Mouse (Mus musculus) 416B (cell line): ENCODE data around the gene Tctn3.
"Not testable (repeated sequence)": the region's sequence is repeated elsewhere in the genome, so short reads cannot be mapped to it uniquely, and the experiment has no call there.

Source experiments
- DNase-seq: peaks from one replicate; pipeline ENCODE4 v3.0.0; 2011; ENCODE audit warnings: low read depth

The Tctn3 gene

GRCm38 (mm10) chr19:40625935-40626334, 13.9 kb upstream of the Tctn3 start:
- DNase-seq, result no peak

- DNase-seq, result not testable (repeated sequence)
Observed at GRCm38 (mm10) chr19:40621616-40622015, 9.6 kb upstream of the Tctn3 start.

GRCm38 (mm10) chr19:40616021-40616420, 4.0 kb upstream of the Tctn3 start:
- no peak for DNase-seq

GRCm38 (mm10) chr19:40614811-40615210, 2.8 kb upstream of the Tctn3 start:
- no peak for DNase-seq

- DNase-seq, result no peak
Observed at GRCm38 (mm10) chr19:40607676-40608075, 4.4 kb downstream of the Tctn3 start.

GRCm38 (mm10) chr19:40605189-40605588, 6.8 kb downstream of the Tctn3 start:
- DNase-seq, result no peak

GRCm38 (mm10) chr19:40601870-40602269, 10.2 kb downstream of the Tctn3 start:
- DNase-seq, result no peak

GRCm38 (mm10) chr19:40600846-40601245, 11.2 kb downstream of the Tctn3 start:
- not testable (repeated sequence) for DNase-seq

GRCm38 (mm10) chr19:40595831-40596230, 16.2 kb downstream of the Tctn3 start:
- DNase-seq, result no peak

GRCm38 (mm10) chr19:40595231-40595630, 16.8 kb downstream of the Tctn3 start:
- DNase-seq, result no peak

- DNase-seq, result no peak
Observed at GRCm38 (mm10) chr19:40589530-40589880, 22.5 kb downstream of the Tctn3 start.

GRCm38 (mm10) chr19:40588847-40589529, 23.0 kb downstream of the Tctn3 start:
- DNase-seq, result peak; percentile 97

- peak; percentile 95 for DNase-seq
Observed at GRCm38 (mm10) chr19:40588293-40588654, 23.8 kb downstream of the Tctn3 start, which contains the start of gene Aldh18a1. Gene Aldh18a1, minus strand, starts transcription at chr19:40588463.

GRCm38 (mm10) chr19:40587491-40588292, 24.3 kb downstream of the Tctn3 start:
- DNase-seq, result peak; percentile 21

- DNase-seq, result peak; percentile 50
Observed at GRCm38 (mm10) chr19:40586908-40587307, 25.1 kb downstream of the Tctn3 start.

- DNase-seq, result no peak
Observed at GRCm38 (mm10) chr19:40581662-40582061, 30.4 kb downstream of the Tctn3 start.

GRCm38 (mm10) chr19:40580902-40581301, 31.1 kb downstream of the Tctn3 start:
- no peak for DNase-seq

GRCm38 (mm10) chr19:40575438-40575837, 36.6 kb downstream of the Tctn3 start:
- DNase-seq, result no peak

- no peak for DNase-seq
Observed at GRCm38 (mm10) chr19:40570726-40571125, 41.3 kb downstream of the Tctn3 start.

GRCm38 (mm10) chr19:40567616-40568015, 44.4 kb downstream of the Tctn3 start:
- DNase-seq, result no peak

- no peak for DNase-seq
Observed at GRCm38 (mm10) chr19:40563880-40564645, 48.0 kb downstream of the Tctn3 start.

GRCm38 (mm10) chr19:40561521-40561920, 50.5 kb downstream of the Tctn3 start:
- DNase-seq, result not testable (repeated sequence)

- no peak for DNase-seq
Observed at GRCm38 (mm10) chr19:40556029-40556428, 56.0 kb downstream of the Tctn3 start.
